Mouse (Mus musculus) layer of hippocampus, postnatal 25 days (tissue): Measurements from ENCODE around the gene Kat6b. TPM values are rescaled to one million over a fixed set of nuclear protein-coding genes. Genes with fewer than 3 reads are reported as not detected.
"Not testable (repeated sequence)": the region's sequence is repeated elsewhere in the genome, so short reads cannot be mapped to it uniquely, and the experiment has no call there.

Experiments
- DNase-seq, 2 experiments: peaks; one replicate each; pipeline ENCODE4 v3.0.0; 2022; ENCODE audit warnings: mixed read lengths in 2 of 2, low spot score in 1 of 2; ENCODE audit errors: extremely low spot score in 1 of 2
- total RNA-seq, 2 experiments: library from RNA; stranded (reverse); gene quantifications; 2 replicates each; pipeline ENCODE4 v1.2.3; 2021

Kat6b gene
- total RNA-seq, 2 experiments from 2014 or later = 70.0 to 83.4 TPM

DNA sequence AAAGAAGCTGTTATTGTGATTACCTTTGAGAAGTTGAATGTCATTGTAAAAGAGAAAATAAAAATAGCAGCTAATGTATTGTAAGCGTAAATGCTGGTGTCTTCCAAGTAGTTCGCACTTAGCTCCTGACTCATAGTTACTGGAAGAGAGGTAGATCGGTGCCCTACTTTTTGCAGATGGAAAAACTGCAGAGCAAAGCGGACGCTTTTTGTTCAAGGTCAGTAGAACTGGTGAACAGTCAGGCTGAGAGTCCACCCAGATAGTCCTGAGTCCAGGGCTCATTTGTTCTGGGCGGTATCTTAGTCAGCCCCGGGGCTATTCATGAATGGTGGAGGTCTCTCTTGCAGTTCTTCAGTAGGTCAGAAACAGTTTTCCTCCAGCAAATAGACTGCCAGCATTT, 39.3 kb downstream of the Kat6b start:
- DNase-seq = no peak

DNA sequence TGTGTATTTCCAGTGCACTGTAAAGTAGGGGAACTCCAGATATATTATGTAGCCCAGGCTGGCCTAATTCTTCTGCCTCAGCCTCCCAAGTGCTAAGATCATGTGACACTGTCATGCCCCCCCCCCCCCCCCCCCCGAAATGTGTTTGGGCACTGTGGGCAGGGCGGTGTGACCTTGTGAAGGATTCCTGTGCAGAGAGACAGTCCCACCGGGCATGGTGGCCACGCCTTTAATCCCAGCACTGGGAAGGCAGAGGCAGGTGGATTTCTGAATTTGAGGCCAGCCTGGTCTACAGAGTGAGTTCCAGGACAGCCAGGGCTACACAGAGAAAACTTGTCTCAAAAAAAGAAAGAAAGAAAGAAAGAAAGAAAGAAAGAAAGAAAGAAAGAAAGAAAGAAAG, 40.3 kb downstream of the Kat6b start:
- DNase-seq = not testable (repeated sequence)

DNA sequence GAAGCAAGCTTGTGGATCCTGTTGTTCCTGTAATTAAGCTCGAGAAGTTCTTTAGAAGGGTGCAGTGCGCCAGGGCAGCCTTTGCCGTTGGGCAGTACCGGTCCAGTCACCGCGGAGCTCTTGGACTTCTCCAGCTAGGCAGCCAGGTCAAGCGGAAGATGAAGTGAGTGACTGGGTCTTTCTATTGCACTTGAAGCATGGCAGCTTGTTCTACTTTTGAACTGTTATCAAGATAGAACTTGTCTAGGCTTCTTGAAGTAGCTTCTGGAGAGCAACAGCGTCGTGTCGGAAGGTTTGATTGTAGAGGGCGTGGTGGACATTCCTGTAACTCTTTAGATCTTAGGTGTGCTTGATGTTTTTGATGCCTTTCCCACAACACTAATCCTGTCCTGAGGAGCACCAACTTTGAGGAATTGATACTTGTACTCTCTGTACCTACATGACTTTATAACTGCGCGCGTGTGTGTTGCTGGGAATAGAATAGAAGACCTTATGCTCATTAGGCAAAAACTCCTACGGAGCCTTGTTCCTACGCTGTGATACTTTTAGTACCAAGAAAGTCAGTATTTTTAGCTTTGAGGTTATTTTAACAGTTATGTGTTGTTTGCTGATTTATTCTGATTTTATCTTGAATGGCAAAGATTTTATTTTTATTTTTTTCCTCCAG, 41.2 kb downstream of the Kat6b start:
- DNase-seq = no peak

DNA sequence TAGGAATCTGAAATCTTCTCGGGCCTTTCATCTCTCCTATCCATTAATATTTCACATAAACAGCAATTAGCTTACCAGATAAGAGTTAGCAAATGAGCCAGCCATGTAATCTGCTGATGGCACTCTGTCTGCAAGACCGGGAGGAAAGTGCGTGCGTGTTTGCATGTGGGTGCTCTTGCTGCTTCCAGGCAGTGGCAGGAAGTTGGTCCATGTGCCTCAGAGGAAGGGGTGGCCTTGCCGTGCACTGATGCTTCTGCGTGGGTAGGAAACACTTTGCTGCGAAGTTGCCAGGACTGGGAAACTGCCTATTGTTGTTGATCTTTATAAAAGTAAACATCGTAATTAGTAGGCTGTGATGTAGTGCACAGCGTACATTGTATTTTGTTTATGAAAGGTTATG, 42.0 kb downstream of the Kat6b start:
- no peak for DNase-seq

DNA sequence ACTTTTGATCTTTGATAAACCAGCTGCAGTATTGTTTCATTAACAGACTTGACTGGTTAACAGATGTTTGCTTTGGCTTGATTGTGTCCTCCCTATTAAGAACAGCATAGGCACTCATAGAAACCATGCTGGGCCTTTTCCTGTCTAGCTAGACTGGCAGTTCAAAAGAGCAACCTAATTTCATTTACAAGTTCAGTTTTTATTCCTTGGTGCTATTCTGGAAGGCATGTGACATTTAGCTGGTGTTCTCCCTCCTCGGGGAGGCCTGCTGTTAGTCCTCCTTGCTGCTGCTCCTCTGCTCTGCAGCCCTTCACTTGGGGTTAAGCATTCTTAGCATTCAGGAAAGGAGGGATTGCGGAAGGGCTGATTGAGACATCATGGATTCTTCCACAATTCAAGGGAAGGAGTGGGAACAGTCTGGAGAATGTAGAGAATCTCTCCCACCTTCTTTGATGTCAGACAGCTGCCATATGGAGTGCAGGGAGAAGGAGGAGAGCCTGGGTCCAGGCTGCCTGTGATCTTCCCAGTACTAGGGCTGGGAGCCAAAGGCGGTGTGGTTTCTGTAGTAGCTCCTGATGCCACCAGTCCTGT, 42.7 kb downstream of the Kat6b start:
- no peak for DNase-seq

DNA sequence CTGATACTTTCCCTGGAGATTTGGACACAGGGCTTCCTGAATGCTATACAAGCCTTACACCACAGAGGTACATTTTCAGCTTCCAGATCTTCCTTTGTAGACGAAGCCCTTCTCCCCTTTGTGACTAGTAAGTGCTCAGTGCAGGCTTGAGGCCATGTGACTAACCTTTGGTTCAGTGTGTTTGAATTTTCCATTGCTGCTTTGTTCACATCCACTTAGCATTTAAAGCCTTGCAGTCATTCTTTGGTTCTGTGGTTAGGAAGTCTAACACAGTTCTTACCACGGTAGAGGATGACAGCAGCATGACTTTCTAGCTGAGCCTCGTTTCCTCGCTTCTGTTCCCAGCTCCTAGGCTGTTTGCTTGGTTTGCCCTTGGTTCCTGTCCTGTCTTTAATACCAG, 44.4 kb downstream of the Kat6b start:
- DNase-seq = no peak

DNA sequence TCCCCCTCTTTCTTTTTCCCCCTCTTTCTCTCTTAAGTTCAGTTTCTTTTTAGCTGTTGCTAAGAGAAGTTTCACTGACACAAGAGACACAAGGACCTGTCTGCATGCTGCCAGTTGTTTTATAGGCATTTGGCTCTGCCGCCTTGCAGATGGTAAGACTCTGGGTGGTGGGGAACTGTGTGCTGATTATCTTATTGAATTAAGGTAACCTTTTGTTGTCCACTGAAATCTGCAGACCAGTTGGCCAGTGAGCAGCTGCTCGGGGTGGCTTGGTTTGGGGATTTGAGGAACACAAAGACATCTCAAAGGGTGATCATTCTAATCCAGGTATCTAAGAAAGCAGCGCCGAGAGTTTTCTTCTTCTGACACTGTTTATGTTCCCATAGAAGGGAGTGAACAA, 52.3 kb downstream of the Kat6b start:
- no peak for DNase-seq

DNA sequence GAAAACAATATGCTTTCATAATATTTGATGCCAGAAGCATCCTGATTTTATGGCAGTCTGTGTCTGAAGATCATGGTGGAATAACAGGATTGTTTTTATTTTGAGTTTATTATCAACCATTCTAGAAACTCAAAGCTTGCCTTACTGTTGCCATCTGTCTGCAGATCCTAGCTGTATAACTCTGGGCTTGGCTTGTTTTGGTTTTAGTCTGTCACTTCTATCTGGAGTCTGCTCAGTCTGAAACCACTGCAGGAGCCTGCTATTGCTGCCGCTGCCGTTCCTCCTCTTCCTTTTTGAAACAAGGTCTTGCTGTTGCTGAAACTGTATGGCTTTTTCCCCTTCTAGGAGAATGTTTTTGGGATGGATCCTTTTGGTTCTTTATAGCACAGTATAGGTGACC, 52.8 kb downstream of the Kat6b start:
- DNase-seq = no peak

DNA sequence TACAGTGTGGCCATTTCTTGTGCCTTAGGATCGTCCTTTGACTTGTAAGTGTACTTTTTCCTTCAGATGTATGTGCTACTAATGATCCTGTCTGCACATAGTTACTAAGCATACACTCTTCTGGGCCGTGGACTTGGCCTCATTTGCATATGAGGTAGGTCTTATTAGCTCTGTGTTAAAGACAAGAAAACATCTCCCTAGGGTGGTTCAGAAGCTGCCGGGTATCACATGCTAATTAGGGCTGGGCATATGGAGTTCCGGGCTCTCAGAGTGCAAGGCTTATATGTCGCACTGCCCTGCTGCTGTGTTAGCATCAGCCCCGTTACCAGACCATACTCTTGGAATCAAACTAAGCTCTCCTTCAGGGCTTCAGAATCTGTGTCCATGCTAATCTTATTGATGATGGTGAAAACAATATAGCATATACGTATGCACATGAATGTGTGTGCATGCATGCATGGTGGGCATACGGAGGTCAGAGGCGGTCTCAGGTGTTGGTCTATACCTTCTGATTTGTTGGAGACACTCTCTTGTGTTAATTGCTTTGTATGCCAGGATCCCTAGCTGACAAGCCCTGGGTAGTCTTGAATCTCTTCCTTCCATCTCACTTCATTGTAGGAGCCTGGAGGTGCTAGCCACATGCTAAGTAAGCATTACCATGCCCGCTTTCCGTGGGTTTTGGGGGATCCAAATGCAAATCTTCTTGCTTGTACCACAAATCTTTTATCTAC, 53.5 kb downstream of the Kat6b start:
- no peak for DNase-seq

DNA sequence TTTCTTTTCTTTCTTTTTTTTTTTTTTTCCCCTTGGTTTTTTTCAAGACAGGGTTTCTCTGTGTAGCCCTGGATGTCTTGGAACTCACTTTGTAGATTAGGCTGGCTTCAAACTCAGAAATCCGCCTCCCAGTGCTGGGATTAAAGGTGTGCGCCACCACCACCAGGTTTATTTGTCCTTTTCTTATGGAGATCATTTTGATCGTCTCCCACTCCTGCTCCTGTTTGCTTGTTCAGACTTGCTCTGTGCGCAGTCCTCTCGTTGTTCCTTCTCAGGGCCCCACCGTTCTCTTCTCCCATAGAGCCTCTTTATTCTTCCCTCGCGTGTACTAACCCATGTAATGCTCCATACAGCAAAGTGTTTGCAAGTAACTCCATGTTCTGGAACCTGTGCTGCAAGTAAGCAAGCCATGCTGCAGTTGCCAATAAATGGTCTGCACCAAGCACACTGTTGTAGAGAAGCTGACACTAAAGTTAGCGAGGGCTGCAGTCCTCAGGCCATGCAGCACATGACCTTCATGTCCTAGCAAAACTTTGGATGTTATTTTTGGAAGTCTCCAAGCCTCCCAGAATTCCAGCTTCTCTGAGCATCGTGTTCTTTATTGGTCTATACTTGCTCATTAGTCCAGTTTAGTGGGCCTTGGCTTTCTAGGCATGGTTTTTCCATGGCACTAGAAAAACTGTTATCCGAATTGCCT, 55.4 kb downstream of the Kat6b start:
- DNase-seq = no peak

DNA sequence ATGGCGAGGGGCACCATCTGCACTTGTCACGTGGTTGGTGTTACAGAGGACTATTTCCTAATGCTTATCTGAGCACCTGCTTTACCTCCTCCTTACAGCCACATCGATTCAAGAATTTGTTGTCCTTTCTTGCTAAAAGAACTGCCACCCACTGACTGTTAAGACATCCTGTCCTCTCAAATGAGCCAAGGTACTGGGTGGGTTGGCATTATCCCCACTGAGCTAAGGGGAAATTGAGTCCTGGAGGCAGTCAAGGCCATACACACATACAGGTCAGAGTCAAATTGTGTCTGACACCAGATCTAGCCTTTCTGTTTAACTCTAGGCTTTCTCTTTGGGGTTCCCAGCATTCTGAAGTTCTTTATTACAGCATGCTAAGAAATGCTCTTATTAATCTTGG, 56.6 kb downstream of the Kat6b start:
- DNase-seq = no peak

DNA sequence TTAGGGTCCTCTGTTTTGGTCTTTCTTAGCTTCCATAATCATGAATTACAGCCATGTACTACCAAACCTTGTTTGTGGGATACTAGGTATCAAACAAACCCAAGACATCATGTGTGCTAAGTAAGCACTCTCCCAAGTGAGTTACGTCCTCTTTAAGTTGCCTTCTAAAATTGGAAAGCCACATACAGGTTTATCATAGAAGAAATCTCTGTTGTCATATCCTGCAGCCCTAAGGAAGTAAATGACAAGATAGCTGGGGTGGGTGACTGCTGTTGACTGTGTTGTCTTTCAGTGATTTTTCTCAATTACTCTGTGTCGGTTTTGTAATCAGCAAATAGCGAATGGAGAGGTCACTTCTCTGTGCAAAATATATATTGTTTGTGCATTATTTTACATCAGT, 58.5 kb downstream of the Kat6b start:
- no peak for DNase-seq

DNA sequence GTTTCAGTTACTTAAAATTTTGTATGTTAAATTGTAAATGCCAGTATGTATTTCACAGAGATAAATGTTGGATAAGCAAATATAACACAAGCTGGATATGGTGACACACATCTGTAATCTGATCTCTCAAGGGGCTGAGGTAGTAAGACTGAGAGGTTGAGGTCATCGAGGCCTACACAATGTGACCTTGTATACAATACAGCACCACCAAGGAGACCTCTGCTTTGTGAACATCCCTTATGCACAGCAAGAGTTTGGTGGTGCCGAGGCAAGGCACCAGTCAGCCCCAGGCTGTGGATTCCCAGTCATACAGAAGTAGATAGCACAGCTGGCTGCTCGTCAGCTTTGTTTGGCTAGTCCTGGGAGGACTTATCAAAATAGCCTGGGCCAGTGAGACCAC, 59.1 kb downstream of the Kat6b start:
- DNase-seq = no peak

DNA sequence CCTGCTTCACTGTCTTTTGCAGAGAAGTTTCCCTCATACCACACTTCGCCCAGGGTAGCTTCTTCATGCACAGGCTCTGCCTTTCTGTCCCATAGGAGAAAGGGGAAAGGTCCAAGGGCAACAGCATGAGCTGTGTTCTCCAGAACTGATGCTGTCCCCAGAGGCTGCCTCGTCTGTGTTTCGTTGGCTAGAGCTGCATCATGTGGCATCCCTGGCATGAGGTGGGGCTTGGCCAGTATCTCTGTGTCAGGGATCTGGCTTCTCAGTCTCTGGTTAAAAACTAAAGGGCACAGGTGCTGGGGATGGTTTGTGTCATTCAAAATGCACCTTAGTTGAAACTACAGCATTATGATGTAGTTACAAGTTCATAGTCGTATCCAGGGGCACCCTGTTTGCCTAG, 64.3 kb downstream of the Kat6b start:
- no peak for DNase-seq

DNA sequence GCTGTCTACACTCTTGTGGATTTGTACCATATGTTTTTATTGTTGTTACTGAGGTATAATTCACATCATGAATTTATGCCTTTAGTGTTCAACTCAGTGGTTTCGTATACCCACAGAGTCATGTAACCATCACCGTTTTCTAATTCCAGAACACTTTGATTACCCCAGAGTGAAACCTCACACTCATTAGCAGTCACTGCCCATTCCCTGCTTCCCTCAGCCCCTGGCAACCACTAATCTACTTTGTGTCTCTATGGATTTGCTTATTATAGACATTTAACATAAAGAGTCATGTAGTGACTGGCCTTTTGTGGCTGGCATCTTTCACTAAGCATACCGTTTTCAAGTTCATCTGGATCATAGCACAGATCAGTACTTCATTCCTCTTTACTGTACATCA, 65.1 kb downstream of the Kat6b start:
- DNase-seq = no peak

DNA sequence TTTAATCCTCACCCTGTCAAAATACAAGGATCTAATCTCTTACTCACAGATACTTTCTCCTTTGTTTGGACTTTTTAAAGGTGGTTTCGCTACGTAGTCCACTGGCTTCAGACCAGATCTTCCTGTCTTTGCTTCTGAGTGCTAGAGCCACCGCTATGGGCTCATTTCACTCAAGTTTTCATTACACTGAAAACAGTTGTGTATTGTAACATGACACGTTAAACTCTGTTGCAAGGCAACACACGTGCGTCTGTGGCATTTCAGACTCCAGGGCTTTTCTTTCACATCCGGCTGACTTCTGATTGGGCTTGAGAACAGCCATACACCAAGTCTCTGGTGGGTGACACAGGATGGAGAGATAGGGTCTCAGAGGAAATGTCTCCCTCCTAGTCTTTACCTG, 66.1 kb downstream of the Kat6b start:
- DNase-seq = no peak

DNA sequence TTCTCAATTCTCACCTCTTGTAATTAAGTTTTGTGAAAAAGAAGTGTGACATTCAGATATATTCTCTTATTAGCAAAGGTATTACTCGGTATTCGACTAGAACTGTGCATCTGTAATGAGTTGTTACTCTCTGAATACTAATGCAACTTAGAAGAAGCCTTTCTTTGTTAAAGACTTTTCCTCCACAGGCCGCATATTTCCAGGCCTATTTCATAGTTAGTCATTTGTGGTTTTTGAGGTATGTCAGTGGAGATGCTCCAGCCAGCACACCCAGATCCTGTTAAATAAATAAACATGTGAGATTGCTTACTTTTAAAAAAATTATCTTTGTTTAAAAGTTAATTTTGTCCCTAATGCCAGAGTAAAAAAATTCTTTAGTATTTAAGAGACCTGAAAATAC, 66.7 kb downstream of the Kat6b start:
- DNase-seq = no peak

DNA sequence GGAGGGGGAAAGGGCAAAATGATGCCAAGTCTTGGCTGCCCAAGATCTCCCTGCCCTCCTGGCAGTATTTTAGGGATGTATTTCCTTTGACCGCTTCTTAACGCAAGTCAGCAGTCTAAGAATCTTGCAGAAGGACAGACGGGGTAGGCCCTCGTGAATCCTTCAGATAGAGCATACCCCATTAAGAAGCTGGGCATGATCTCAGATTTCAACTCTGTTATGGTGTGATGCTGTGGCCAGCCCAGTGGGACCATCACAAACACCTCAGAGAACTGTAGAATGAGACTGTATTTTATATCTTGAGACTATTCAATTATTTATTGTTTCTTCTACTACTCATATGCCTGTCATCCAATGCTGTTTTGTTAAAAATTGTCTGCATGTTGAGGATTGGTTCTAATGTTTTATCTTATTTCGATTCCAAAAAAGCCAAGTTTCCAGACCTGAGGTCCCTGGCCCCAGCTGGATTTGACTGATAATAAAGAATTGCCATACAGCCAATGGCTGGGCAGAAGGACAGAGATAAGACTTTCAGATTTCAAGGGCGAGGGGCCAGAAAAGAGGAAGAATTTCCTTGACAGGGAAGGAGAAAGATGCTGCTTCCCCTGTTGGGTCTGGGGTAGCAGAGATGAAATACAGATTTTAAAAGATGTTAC, 67.8 kb downstream of the Kat6b start:
- DNase-seq = no peak

DNA sequence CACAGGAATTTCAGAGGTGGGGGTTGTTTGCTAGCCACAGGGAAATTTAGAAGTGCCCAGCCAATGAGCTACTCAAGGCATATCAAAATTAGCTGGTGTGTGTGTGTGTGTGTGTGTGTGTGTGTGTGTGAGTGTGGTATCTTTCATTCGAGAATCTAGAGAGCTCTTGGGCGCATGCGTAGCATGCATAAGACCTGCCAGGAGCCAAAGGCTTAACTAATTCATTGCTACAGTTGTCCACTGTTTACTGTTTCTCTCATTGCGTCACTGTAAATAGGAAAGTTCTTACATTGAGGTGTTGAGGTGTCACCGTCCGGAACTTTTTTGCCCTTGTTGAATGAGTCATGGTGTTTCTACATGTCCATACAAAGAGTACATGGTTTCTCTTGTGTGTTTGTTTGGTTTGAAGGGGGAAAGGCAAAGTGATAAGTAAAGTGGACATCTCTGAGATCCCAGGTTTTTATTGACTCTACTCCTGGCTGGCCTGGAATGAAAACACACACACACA, 68.4 kb downstream of the Kat6b start:
- DNase-seq = no peak

DNA sequence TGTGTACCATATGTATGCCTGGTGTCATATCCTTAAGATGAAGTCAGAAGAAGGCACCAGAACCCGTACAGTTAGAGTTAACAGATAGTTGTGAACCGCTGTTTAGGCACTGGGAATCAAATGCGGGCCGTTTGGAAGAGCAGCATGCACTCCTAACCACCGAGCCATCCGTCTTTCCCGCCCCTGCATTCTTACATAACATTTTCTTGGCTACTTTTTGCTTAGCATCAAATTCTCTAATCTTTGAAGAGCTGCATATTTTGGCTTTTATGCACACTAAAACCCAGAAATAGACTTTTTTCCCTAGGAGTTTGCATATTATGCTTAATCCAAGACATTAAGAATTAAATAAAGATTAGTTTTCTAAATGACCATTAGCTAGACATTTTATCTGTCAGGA, 69.3 kb downstream of the Kat6b start:
- no peak for DNase-seq

DNA sequence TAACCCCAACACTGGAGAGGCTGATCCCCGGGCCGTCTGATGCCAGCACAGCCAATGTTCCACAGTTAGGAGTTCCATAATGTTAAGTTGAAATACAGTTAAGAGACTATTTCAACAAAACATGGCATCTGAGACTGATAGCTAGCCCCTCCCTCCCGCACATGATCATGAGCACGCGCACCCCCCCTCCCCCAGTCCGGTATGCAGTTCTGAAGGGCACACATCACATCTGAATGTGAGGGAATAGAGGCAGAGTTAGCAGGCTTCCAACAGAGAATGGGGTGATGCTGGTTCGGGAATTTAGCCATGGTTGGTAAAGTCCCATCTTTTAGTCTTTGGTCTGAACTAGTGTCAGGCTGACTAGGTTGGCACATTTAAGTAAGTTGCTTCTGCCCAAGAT, 70.4 kb downstream of the Kat6b start:
- no peak for DNase-seq
